Mouse (Mus musculus) heart, embryonic 11.5 days (tissue): ENCODE measurements at regions not wholly inside any gene's neighbourhood (a gene's known extent, or its start where the extent isn't known, plus 50 kb on each side); places are given as distances from the start of the nearest gene placed in this dataset.

Experiments
- ATAC-seq: fragments of 200-750 bp; cut with Nextera tagmentation; replicated peaks from 2 replicates; pipeline ENCODE4 v1.8.0; 2017; ENCODE audit warnings: moderate library complexity; ENCODE audit not compliant: insufficient number of reproducible peaks, low FRiP score, low TSS enrichment
- H3K27ac ChIP-seq: fragments of 300-500 bp; sonication (generic); 2 replicates; pipeline ENCODE4 v1.5.1; 2014; ENCODE audit warnings: mild to moderate bottlenecking, low read depth, low read length
- H3K27me3 ChIP-seq: fragments of 300-500 bp; sonication (generic); 2 replicates; pipeline ENCODE4 v1.6.1; 2014; ENCODE audit warnings: mild to moderate bottlenecking, low read length, mixed read lengths; ENCODE audit not compliant: control insufficient read depth, insufficient read depth
- H3K36me3 ChIP-seq: fragments of 300-500 bp; sonication (generic); 2 replicates; pipeline ENCODE4 v1.6.1; 2014; ENCODE audit warnings: mild to moderate bottlenecking, low read length, moderate library complexity, mixed read lengths; ENCODE audit not compliant: control insufficient read depth, insufficient read depth
- H3K4me1 ChIP-seq: fragments of 300-500 bp; sonication (generic); 2 replicates; pipeline ENCODE4 v1.6.1; 2014; ENCODE audit warnings: low read length; ENCODE audit not compliant: control insufficient read depth, insufficient read depth
- H3K4me2 ChIP-seq: fragments of 300-500 bp; sonication (generic); 2 replicates; pipeline ENCODE4 v1.6.1; 2014; ENCODE audit warnings: mild to moderate bottlenecking, moderate library complexity
- H3K4me3 ChIP-seq: fragments of 300-500 bp; sonication (generic); 2 replicates; pipeline ENCODE4 v1.5.1; 2014; ENCODE audit warnings: low read depth, low read length
- H3K9ac ChIP-seq: fragments of 300-500 bp; sonication (generic); 2 replicates; pipeline ENCODE4 v1.6.1; 2014; ENCODE audit warnings: mild to moderate bottlenecking, low read depth, low read length, moderate library complexity
- H3K9me3 ChIP-seq: fragments of 300-500 bp; sonication (generic); replicated peaks from 2 replicates; pipeline ENCODE4 v1.6.1; 2016; ENCODE audit warnings: low read length; ENCODE audit not compliant: control insufficient read depth
- WGBS: fragments of 180-500 bp; shearing (Covaris S2); extraction: QIAGEN DNeasy Blood & Tissue Kit; methylation state at CpG from one replicate; pipeline ENCODE4 v1.1.7; 2014; ENCODE audit not compliant: insufficient replicate concordance; 5-methylcytosine and 5-hydroxymethylcytosine counted together

DNA sequence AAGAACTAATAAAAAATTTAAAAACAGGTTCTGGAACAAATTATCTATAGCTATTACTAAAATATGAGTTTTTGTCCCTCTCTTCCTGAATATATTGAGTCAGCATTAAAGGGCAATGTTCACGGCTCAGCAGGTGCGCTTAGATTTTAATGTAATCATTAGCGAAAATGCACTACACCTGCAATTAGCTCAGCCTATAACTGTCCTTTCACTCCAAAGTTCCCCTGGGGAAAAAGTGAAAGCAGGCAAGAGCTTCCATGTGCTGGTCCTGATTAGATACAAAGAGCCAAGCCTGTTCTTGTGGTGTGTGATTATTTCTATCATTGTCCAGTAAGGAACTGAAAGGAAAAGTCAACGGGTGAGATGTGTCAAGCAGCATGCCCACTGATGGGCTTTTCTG lies 262.8 kb upstream of the Smc2 start:
- Histone ChIP-seq H3K9me3 (no peaks in the 10 kb centered on the region), H3K4me3 (no peak overlapping the region), H3K4me1 (no peaks in the 10 kb centered on the region), H3K36me3 (no peaks in the 10 kb centered on the region), H3K4me2 (no peak overlapping the region), H3K27ac (no peak overlapping the region), H3K9ac (no peak overlapping the region), H3K27me3 (no peaks in the 10 kb centered on the region)
- WGBS: 81% methylated on average over 4 of the region's 4 CpGs
- ATAC-seq: no peak

- Histone ChIP-seq H3K36me3 (no peaks in the 10 kb centered on the region), H3K27me3 (no peaks in the 10 kb centered on the region), H3K9ac (no peak overlapping the region), H3K9me3 (no peaks in the 10 kb centered on the region), H3K4me2 (no peak overlapping the region), H3K27ac (no peak overlapping the region), H3K4me3 (no peak overlapping the region), H3K4me1 (no peaks in the 10 kb centered on the region)
- 80% methylated on average over 3 of the region's 3 CpGs for WGBS
- ATAC-seq: no peak
These were observed 241.3 kb upstream of the Smc2 start for GRCm38 (mm10) chr4:52197777-52198176.

GRCm38 (mm10) chr4:52210601-52211000 lies 228.4 kb upstream of the Smc2 start:
- H3K9ac ChIP-seq: no peak overlapping the region
- ATAC-seq: no peak
- H3K4me2 ChIP-seq: no peak overlapping the region
- no peaks in the 10 kb centered on the region for H3K4me1 ChIP-seq
- no peak overlapping the region for H3K27ac ChIP-seq
- no peaks in the 10 kb centered on the region for H3K36me3 ChIP-seq
- no peak overlapping the region for H3K4me3 ChIP-seq
- H3K9me3 ChIP-seq: no peaks in the 10 kb centered on the region
- H3K27me3 ChIP-seq: no peaks in the 10 kb centered on the region

DNA sequence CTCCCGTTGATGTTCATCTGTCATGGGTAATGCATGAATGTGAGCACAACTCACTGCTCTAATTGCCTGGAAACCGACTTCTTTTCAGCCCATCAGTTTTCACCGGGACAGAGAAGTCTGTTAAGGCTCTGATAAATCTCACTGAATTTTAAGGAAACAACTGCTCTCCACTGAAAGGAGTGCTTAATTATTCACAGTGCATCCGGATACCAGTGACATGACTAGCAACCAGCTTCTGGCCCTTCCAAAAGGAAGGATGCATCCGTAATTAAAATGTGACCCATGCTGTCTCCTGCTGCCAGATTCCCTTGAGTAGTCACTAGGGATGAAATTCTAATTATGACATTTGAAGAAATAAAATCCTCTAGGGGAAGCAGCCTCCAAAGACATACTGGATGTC lies 228.0 kb upstream of the Smc2 start:
- WGBS: 55% methylated on average over 5 of the region's 5 CpGs
- no peak overlapping the region for H3K27ac ChIP-seq
- no peak overlapping the region for H3K9ac ChIP-seq
- ATAC-seq: no peak
- no peaks in the 10 kb centered on the region for H3K9me3 ChIP-seq
- no peaks in the 10 kb centered on the region for H3K4me1 ChIP-seq
- H3K4me2 ChIP-seq: no peak overlapping the region
- H3K27me3 ChIP-seq: no peaks in the 10 kb centered on the region
- H3K4me3 ChIP-seq: no peak overlapping the region
- no peaks in the 10 kb centered on the region for H3K36me3 ChIP-seq

GRCm38 (mm10) chr4:52213363-52213762 lies 225.7 kb upstream of the Smc2 start:
- Histone ChIP-seq H3K9me3 (no peaks in the 10 kb centered on the region), H3K4me3 (no peak overlapping the region), H3K27ac (no peak overlapping the region), H3K27me3 (no peaks in the 10 kb centered on the region), H3K36me3 (no peaks in the 10 kb centered on the region), H3K9ac (no peak overlapping the region), H3K4me2 (no peak overlapping the region), H3K4me1 (no peaks in the 10 kb centered on the region)
- WGBS: 50% methylated on average over 3 of the region's 3 CpGs
- peak; percentile 59 for ATAC-seq
